Mouse (Mus musculus) Patski (cell line): ENCODE measurements at regions not wholly inside any gene's neighbourhood (a gene's known extent, or its start where the extent isn't known, plus 50 kb on each side); places are given as distances from the start of the nearest gene placed in this dataset.

ENCODE experiments used
- ATAC-seq: fragments of 100-300 bp; one replicate; pipeline ENCODE4 v1.8.0; 2021
- CTCF ChIA-PET: fragments of 350-600 bp; sonication (Branson Sonifier 250); formaldehyde crosslinking; loops from one replicate; lab custom pipeline; 2022; ENCODE audit warnings: inconsistent platforms; lab: Charles Lee
- POLR2A ChIA-PET: fragments of 350-600 bp; sonication (Branson Sonifier 250); formaldehyde crosslinking; loops from one replicate; lab custom pipeline; 2022; ENCODE audit warnings: antibody characterized with exemption, inconsistent platforms; lab: Charles Lee
- DNase-seq: peaks from one replicate; pipeline ENCODE4 v3.0.0-alpha.2; 2011; ENCODE audit warnings: low read depth, low spot score
- H3K27me3 ChIP-seq: fragments of 371-371 bp; one replicate; pipeline ENCODE4 v1.5.1; 2021
- CTCF ChIP-seq: fragments of 100-300 bp; IDR thresholded peaks from one replicate; pipeline ENCODE4 v1.5.1; 2021
- in situ Hi-C: fragments of 300-500 bp; cut with MboI; formaldehyde crosslinking; loops from 3 replicates; pipeline ENCODE4 v1.11.1; 2018; ENCODE audit warnings: low pct_unique_long_range_greater_than_20kb, mixed read lengths

GRCm38 (mm10) chr8:49631286-49631685 lies 787.5 kb upstream of the Tenm3 start:
- in situ Hi-C loops = no loop called here
- POLR2A ChIA-PET = no interaction called here
- CTCF ChIA-PET = no interaction called here
- TF ChIP-seq CTCF = no peak
- no peak for ATAC-seq
- H3K27me3 ChIP-seq = no peaks in the 10 kb centered on the region
- DNase-seq = no peak

GRCm38 (mm10) chr8:49627966-49628495 lies 784.3 kb upstream of the Tenm3 start:
- no peak for ATAC-seq
- in situ Hi-C loops = no loop called here
- H3K27me3 ChIP-seq = no peaks in the 10 kb centered on the region
- no peak for DNase-seq
- ChIA-PET CTCF (no interaction called here), POLR2A (no interaction called here)
- no peak for TF ChIP-seq CTCF

DNA sequence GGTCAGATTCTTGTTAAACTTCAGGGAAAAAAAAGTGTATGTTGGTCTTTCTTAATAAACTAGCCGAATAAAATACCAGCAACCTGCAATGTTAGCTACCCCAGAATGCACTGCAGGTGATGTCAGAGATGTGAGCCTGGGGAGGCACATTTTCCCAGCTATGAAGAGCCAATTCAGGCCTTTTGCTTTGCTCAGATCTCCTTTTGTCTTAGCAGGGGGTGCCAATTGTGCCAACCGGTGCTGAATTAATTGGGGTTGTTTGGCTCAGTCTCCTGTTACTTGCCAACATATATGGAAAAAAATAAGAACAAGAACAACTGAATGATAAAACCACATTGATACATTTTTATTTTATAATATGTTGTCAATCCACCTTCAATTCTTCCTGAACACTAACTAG lies 751.8 kb upstream of the Tenm3 start:
- ChIA-PET POLR2A (no interaction called here), CTCF (no interaction called here)
- H3K27me3 ChIP-seq = peaks cover 7% of the 10 kb centered on the region
- no peak for TF ChIP-seq CTCF
- no peak for DNase-seq
- in situ Hi-C loops = no loop called here
- no peak for ATAC-seq

GRCm38 (mm10) chr8:49567423-49567822 lies 723.7 kb upstream of the Tenm3 start:
- H3K27me3 ChIP-seq = peaks cover 11% of the 10 kb centered on the region
- no peak for ATAC-seq
- in situ Hi-C loops = no loop called here
- ChIA-PET POLR2A (no interaction called here), CTCF (no interaction called here)
- no peak for DNase-seq
- TF ChIP-seq CTCF = no peak

DNA sequence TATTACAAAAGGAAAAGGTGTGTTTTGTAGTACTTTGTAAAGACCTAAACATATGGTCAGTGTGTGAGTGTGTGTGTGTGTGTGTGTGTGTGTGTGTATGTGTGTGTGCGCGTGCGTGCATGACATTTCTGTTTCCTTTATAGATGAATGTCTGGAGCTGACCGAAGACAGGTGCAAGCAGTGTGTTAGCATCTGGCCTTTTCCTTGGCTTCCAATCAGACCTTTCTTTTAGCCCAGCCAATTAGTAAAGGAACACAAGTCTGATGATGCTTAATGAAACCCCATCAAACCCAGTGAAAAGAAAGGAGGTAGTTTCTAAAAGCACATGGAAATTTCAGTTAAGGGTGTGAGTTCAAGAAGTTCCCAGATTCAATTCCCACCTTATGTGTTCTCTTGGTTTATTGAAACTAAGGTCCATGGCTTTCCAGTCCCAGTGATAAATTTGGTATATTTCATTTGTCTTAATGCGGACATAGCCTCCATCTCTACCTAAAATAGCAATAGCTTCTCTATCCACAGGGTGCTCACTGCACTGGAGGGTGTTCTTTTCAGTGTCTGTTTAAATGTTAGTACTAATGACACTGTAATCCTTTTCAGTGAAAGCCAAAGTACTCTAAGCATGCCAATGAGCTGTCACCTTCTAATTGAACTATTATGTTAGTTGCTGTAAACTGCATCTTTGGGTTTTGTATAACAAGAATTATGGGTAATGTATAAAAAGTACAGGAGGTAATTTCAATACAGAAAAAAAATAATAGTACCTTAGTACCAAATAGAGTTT lies 719.9 kb upstream of the Tenm3 start:
- DNase-seq (no peak), ATAC-seq (no peak)
- H3K27me3 ChIP-seq = peaks cover 11% of the 10 kb centered on the region
- TF ChIP-seq CTCF = no peak
- POLR2A ChIA-PET = no interaction called here
- CTCF ChIA-PET = interaction anchor here (1.3 kb wide), 1 partner anchor 13 kb away, joined by 3 read pairs; no protein-coding TSS in a partner anchor
- in situ Hi-C loops = no loop called here

DNA sequence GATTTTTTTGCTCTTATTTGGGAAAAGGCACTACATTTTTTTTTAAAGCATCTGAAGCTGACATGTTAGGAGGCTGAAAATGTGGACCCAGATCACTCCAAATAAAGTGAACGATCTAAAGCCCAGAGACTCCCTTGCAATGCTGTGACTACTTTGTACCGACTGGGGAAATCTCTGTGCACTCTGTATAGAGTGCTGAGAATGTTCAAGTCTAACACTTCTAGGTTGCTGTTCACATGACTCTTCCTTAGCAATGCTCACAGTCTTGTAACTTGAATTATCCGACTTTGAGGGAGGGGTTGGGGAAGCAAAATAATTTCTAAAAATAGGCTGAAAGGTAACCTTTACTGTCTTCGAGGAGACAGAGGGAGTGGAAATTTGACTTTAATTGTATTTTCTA lies 719.2 kb upstream of the Tenm3 start:
- no peak for ATAC-seq
- no peak for TF ChIP-seq CTCF
- ChIA-PET CTCF (interaction anchor here (1.3 kb wide), 1 partner anchor 12 kb away, joined by 3 read pairs; no protein-coding TSS in a partner anchor), POLR2A (no interaction called here)
- in situ Hi-C loops = no loop called here
- DNase-seq = no peak
- H3K27me3 ChIP-seq = peaks cover 11% of the 10 kb centered on the region

DNA sequence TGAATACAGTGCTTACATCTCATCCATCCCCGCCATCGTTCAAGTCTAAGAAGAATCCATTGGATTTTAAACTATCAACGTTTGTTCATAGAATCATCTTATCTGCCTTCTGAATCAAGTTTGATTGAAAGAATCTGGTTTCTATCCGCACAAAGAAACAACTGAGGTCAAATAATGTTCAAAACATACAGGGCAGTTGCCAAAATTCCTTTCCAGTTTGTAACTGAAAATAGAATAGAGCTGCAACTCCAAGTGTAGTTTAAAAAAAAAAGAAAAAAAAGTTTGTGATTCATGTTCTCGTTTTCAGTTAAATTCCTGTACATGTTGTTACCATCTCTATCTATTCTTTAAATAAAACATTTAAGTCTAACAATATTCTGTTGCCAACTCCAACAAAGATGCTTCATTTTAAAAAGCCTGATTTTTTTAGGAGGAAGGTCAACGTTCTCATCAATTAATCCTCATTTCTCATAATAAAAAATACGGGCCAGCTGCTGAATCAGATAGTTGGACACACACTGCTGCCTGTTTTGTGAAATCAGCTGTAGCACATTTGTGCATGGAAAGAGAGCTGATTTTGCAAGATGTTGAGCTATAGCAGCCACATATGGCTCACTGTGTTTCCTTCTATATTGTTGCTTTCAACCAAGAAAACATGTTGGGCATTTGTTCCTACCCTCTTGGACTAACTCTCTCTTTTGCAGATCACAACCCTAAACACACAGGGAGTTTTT lies 712.1 kb upstream of the Tenm3 start:
- TF ChIP-seq CTCF = no peak
- H3K27me3 ChIP-seq = peaks cover 8% of the 10 kb centered on the region
- CTCF ChIA-PET = no interaction called here
- POLR2A ChIA-PET = no interaction called here
- ATAC-seq (no peak), DNase-seq (no peak)
- in situ Hi-C loops = no loop called here

DNA sequence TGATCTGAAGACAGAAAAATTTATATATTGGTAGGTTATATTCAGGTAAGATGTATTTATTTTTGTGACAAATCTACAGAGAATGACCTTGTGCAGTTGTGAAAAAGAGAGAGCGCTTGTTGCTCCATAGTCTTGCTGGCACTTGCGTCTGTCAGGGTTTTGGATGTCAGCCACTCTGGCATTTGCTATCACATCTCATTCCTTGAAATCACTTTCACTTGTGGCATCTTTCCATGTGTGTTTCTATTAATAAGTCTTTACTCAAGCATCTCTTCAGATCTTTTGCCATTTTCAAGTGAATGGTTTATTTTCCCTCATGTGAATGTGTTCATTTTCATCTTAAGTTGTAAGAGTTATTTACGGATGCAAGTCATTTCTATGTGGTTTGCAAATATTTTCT lies 709.4 kb upstream of the Tenm3 start:
- ChIA-PET CTCF (no interaction called here), POLR2A (no interaction called here)
- in situ Hi-C loops = no loop called here
- no peak for TF ChIP-seq CTCF
- ATAC-seq = no peak
- no peak for DNase-seq
- peaks cover 8% of the 10 kb centered on the region for H3K27me3 ChIP-seq

DNA sequence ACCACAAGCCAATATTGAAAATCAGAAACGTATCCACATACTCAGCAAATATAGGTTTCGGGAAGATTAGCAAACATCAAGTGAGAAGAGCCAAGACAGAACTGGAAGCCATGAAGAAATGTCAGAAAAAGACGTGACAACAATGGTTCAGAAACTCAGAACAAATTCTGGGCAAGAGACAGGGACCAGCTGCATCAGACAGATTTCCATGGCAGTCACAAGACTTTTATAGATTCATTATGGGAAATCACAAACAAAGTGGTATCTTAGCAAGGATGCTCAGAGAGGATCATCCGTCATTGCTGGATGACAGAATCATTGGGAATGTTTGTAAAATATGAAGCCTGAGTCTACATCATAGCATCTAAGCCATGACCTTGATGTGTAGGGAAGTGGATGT lies 699.6 kb upstream of the Tenm3 start:
- DNase-seq = no peak
- ChIA-PET POLR2A (no interaction called here), CTCF (no interaction called here)
- in situ Hi-C loops = no loop called here
- no peak for TF ChIP-seq CTCF
- no peaks in the 10 kb centered on the region for H3K27me3 ChIP-seq
- no peak for ATAC-seq

DNA sequence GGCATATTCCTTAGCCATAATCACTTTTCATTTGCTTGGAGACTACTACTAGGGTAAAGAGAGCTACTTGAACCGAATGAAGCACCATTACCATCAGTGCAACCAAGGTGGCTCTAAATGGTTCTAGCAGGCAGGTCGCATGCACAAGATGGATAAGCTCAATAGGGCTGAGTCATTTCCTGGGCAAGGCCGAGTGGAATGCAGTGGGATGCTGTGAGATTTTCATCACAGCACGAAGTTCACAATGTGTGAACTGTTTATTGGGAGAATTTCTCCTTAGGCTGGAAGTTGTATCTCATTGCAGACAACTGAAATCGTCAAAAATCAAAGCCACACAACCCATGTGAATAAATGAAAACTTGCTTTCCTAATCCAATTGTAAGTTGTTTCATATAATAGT lies 697.6 kb upstream of the Tenm3 start:
- ChIA-PET CTCF (no interaction called here), POLR2A (no interaction called here)
- in situ Hi-C loops = no loop called here
- H3K27me3 ChIP-seq = no peaks in the 10 kb centered on the region
- DNase-seq = no peak
- peak; percentile 78 for ATAC-seq
- TF ChIP-seq CTCF = no peak
